Mouse (Mus musculus) testis, adult 2 months (tissue): ENCODE results near the gene Hist1h4f. TPM values are rescaled to one million over a fixed set of nuclear protein-coding genes. Genes with fewer than 3 reads are reported as not detected.

Source experiments
- H3K27ac ChIP-seq: fragments of 200-500 bp; 2 replicates; pipeline ENCODE4 v1.5.1; 2012; ENCODE audit warnings: low read depth, low read length; ENCODE audit not compliant: control insufficient read depth, insufficient read depth
- H3K27me3 ChIP-seq: fragments of 200-500 bp; 2 replicates; pipeline ENCODE4 v1.6.1; 2012; ENCODE audit warnings: mild to moderate bottlenecking, low read length, moderate library complexity; ENCODE audit not compliant: control insufficient read depth, insufficient read depth
- H3K36me3 ChIP-seq: fragments of 200-500 bp; 2 replicates; pipeline ENCODE4 v1.6.1; 2012; ENCODE audit warnings: mild to moderate bottlenecking, low read length; ENCODE audit not compliant: control insufficient read depth, insufficient read depth
- H3K4me1 ChIP-seq: fragments of 200-500 bp; 2 replicates; pipeline ENCODE4 v1.6.1; 2012; ENCODE audit warnings: low read length; ENCODE audit not compliant: control insufficient read depth, insufficient read depth
- H3K4me3 ChIP-seq: fragments of 200-500 bp; 2 replicates; pipeline ENCODE4 v1.5.1; 2012; ENCODE audit warnings: low read depth, mild to moderate bottlenecking, low read length, moderate library complexity, mixed read lengths; ENCODE audit not compliant: control insufficient read depth
- CTCF ChIP-seq: fragments of 200-500 bp; IDR thresholded peaks from 2 replicates; pipeline ENCODE4 v1.5.1; 2012; ENCODE audit warnings: low read depth, mild to moderate bottlenecking, inconsistent platforms, low read length, moderate library complexity; ENCODE audit not compliant: control insufficient read depth, insufficient read depth, insufficient replicate concordance
- POLR2A ChIP-seq: fragments of 200-500 bp; IDR thresholded peaks from 2 replicates; pipeline ENCODE4 v1.6.1; 2012; ENCODE audit warnings: low read depth, mild to moderate bottlenecking, inconsistent platforms, low read length, moderate library complexity; ENCODE audit not compliant: control insufficient read depth
- polyA plus RNA-seq: library from polyadenylated mRNA; depleted of rRNA; stranded (reverse); fragments of >200 nt; gene quantifications from 2 replicates; pipeline ENCODE4 v1.2.3, GENCODE M21; 2012

Hist1h4f gene
- polyA plus RNA-seq, 1 experiment, result 2.1 TPM

DNA sequence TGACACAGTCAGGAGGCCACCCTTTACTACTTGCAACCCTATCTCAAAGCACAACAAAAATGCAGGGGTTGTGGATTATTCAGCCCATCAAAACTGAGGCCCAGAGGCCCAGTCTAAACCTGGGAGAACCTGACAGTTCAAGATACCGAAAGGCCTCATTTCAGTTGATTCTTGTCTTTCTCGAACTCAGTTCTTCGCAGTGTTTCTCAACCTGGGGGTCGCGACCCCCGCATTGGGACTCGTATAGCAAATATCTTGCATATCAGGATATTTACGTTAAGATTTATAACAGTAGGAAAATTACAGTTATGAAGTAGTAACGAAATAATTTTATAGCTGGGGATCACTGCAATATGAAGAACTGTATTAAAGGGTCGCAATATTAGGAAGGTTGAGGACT lies 25.5 kb downstream of the Hist1h4f start:
- H3K27ac ChIP-seq, result no peak overlapping the region; the same call in 1 of the 2 replicates
- H3K36me3 ChIP-seq, result no peaks in the 10 kb centered on the region
- H3K27me3 ChIP-seq, result no peaks in the 10 kb centered on the region
- H3K4me1 ChIP-seq, result peaks cover 2% of the 10 kb centered on the region; the same call in 1 of the 2 replicates
- TF ChIP-seq CTCF (no peak), POLR2A (no peak)
- H3K4me3 ChIP-seq, result peak overlapping the region; percentile 31; the same call in 1 of the 2 replicates

DNA sequence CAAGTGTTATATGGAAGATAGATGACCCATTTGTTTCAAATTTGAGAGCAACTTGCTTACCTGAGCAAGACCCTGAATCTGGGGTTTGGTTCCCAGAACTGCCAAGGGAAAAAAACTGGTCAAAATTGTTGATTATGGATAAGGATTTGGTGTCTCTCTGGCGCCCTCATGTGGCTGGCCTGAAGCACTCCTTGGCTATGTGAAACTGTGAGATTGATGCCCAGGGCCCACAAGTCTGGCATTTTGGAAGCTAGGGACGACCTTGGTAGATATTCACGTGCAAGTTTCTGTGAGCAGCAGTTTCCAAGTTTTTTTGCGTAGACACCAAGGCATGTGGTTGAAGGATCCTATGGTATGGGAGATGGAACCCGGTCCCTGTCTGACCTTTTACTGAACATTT lies 26.8 kb downstream of the Hist1h4f start:
- Histone ChIP-seq H3K4me1 (peaks cover 2% of the 10 kb centered on the region; the same call in 1 of the 2 replicates), H3K4me3 (no peak overlapping the region), H3K27ac (no peak overlapping the region), H3K27me3 (no peaks in the 10 kb centered on the region), H3K36me3 (no peaks in the 10 kb centered on the region)
- TF ChIP-seq CTCF (peak; percentile 73; the same call in 1 of the 2 replicates), POLR2A (no peak)

DNA sequence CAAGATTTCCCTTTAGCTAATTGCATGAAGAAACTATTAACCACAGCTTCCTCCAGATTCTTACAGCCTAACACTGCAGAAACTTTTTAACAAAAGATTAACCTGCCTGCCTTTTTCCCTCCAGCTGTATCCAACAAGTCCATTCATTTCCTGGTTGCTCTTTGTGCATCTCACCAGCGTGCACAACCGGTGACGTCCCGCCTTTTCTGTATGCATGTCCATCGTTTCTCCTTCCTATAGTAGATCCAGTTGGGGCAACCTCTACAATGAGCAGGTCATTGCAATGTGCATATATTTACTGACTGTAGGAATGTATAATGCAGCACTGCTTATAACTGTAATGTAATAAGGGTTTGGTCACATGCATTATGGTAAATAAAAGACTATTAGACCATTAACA lies 27.5 kb downstream of the Hist1h4f start:
- Histone ChIP-seq H3K36me3 (no peaks in the 10 kb centered on the region), H3K27me3 (no peaks in the 10 kb centered on the region), H3K4me1 (peaks cover 2% of the 10 kb centered on the region; the same call in 1 of the 2 replicates), H3K27ac (no peak overlapping the region), H3K4me3 (no peak overlapping the region)
- TF ChIP-seq CTCF (no peak), POLR2A (no peak)

DNA sequence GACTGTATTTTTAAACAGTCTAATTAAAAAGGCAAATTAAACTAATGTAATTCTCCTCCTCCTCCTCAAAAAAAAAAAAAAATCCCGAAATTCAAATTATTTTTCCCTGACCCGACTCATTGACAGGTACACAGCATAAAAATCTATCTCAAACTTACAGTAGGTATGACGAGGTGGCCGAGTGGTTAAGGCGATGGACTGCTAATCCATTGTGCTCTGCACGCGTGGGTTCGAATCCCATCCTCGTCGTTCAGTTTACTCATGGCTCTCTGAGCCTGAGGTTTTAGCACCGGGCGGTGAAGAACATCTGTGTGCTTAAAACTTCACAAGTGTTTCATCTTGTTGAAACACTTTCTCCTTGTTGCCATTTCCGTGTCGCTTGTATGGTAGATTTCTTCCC lies 29.7 kb downstream of the Hist1h4f start:
- H3K4me3 ChIP-seq, result no peak overlapping the region
- H3K27ac ChIP-seq, result no peak overlapping the region
- H3K27me3 ChIP-seq, result no peaks in the 10 kb centered on the region
- no peaks in the 10 kb centered on the region for H3K36me3 ChIP-seq
- TF ChIP-seq POLR2A (no peak), CTCF (no peak)
- peaks cover 2% of the 10 kb centered on the region; the same call in 1 of the 2 replicates for H3K4me1 ChIP-seq

DNA sequence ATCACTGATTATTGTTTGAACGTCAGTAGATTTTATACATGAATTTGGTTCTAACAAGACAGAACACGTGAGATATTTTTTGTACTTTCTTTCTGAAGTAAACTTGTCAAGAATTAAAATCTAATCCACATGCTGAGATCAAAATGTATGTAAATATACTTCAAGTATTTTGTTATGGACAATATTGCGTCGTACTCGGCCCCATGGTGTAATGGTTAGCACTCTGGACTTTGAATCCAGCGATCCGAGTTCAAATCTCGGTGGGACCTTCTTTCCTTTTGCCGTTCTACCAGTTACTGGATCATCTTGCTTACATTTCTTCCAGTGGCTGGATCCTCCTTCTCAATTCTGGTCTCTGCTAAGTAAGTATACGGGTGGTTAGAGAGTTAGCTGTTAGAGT lies 32.0 kb downstream of the Hist1h4f start:
- Histone ChIP-seq H3K27ac (no peak overlapping the region), H3K4me1 (peaks cover 4% of the 10 kb centered on the region), H3K27me3 (no peaks in the 10 kb centered on the region), H3K4me3 (no peak overlapping the region), H3K36me3 (no peaks in the 10 kb centered on the region)
- TF ChIP-seq POLR2A, result no peak
- no peak for TF ChIP-seq CTCF

DNA sequence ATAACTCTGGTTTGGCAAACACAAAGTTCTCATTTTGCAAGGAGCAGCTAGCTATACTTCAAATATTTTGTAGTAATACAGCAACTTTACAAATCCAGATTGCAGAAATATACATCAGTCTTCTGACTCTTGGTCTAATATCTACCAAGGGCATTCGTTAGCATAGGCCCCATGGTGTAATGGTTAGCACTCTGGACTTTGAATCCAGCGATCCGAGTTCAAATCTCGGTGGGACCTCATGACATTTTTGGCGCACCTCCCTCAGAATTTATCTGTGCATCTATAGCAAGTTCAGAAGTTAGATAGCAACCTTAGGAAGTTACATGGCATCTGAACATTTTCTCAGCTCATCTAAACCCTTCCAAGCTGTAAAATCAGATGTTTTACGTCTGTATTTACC lies 32.6 kb downstream of the Hist1h4f start:
- Histone ChIP-seq H3K36me3 (no peaks in the 10 kb centered on the region), H3K4me1 (peaks cover 4% of the 10 kb centered on the region), H3K27ac (no peak overlapping the region), H3K4me3 (no peak overlapping the region), H3K27me3 (no peaks in the 10 kb centered on the region)
- no peak for TF ChIP-seq CTCF
- no peak for TF ChIP-seq POLR2A

DNA sequence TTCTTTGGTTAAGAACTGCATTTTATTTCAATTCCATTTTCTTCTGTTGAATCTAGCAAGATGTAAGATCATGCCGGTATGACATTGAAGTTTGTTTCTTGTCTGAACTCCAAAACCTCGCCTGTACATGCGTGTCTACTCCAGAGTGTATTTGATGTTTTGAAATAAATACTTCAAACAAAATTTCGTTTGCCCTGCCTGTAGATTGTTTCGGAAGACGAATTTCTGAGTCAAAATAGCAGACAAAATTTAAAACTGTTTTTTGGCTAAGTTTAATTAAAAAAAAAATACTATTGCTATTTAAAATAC lies 33.2 kb downstream of the Hist1h4f start:
- Histone ChIP-seq H3K36me3 (no peaks in the 10 kb centered on the region), H3K27ac (no peak overlapping the region), H3K27me3 (no peaks in the 10 kb centered on the region), H3K4me3 (no peak overlapping the region), H3K4me1 (peaks cover 4% of the 10 kb centered on the region)
- TF ChIP-seq POLR2A (no peak), CTCF (no peak)

DNA sequence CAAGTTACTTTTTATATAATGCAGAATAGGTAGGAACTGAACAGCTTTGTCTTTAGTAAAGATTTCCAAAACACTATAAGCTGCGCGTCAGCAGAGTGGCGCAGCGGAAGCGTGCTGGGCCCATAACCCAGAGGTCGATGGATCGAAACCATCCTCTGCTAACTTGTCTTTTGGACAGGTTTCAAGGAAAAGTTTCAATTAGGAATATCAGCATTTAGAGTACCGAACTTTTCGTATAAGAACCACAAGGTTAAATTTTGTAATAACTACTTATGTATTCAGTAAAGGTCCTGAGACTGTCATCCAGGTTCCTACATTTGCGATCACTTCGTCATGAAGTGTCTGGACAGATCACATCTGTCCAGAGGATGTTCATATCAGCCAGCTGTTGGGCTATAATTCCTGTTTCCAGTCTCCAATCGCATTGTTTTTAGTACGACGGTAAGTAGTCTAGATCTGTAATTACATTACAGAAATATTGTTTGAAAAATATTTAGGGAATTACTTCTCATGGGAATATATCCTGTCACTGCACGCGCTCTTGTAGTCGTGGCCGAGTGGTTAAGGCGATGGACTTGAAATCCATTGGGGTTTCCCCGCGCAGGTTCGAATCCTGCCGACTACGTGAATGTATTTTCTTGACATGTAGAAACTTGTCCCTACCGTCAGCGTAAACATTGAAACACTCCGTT lies 33.7 kb downstream of the Hist1h4f start:
- Histone ChIP-seq H3K27me3 (no peaks in the 10 kb centered on the region), H3K4me3 (peak overlapping the region; percentile 51), H3K4me1 (peaks cover 4% of the 10 kb centered on the region), H3K36me3 (no peaks in the 10 kb centered on the region), H3K27ac (peak overlapping the region; percentile 5; the same call in 1 of the 2 replicates)
- TF ChIP-seq POLR2A (no peak), CTCF (no peak)
